25 mouse cellular contexts compared by ENCODE assay signal in the genomic region with DNA sequence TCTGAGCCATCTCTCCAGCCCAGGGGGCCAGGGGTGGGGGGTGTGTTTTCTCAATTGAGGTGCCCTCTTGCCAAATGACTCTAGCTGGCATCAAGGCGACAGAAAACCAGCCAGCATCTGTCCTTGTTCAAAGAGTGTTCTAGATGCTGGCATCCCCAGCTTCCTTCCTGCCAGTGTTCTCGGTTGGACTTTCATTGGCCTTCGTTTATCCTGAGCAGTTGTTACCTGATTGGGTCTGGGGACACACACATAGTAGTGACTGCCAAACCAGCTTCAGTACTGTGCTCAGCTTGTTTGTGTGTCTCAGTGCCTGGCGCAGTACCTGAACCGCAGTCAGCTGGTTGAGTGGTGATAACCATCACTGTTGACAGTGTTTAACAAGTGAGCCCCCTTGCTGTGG. TPM values are rescaled to one million over a fixed set of nuclear protein-coding genes. Genes with fewer than 3 reads are reported as not detected.
DNase-seq lines count a peak whose midpoint lies in the region; ATAC-seq and TF ChIP-seq lines count a peak whose summit lies in the region.
"Had no signal": no experiment of that assay in that cellular context is flagged by ENCODE, and none has a peak within 500 bp of the region (broad histone marks: within the 10 kb centered on the region; RNA-seq: fewer than 3 reads in every experiment).

No protein-coding gene starts in this region.

- DNase-seq in heart, adult 2 months = peak in 1 of 2 experiments; percentile 46
- no peak for DNase-seq in heart, postnatal 25 days (ENCODE audit: low spot score)
- peak; percentile 71 for DNase-seq in liver, adult 2 months (ENCODE audit: extremely low read depth, low read depth, low spot score)
- DNase-seq in liver, postnatal 0 days = no peak
- peak; percentile 58 to 62 for DNase-seq in heart, postnatal 10 days
- DNase-seq in frontal cortex, adult 2 months (ENCODE audit: extremely low spot score in 1 of 2, low spot score in 1 of 2) = no peak
- DNase-seq: B cell, adult 2 months; cerebellum, adult 18-20 months; cerebellum, postnatal 14 days; left cerebral cortex, postnatal 4 days; lung, adult 18-20 months had no signal

- no peaks in the 10 kb centered on the region for H3K27me3 ChIP-seq in heart, adult 2 months (ENCODE audit: control insufficient read depth, insufficient read depth, low read length)
- H3K27me3 ChIP-seq in liver, adult 2 months (ENCODE audit: control insufficient read depth, insufficient read depth, low read length) = no peaks in the 10 kb centered on the region
- H3K27me3 ChIP-seq in liver, postnatal 0 days (ENCODE audit: insufficient read depth, low read length) = peaks cover 8% of the 10 kb centered on the region
- H3K27me3 ChIP-seq in heart, embryonic 13.5 days (replicated peaks) = peaks cover 9% of the 10 kb centered on the region; the same call in 1 of the 2 replicates

- H3K4me2 ChIP-seq in liver, postnatal 0 days (ENCODE audit: low read depth, low read length) = no peak overlapping the region
- no peak overlapping the region for H3K4me2 ChIP-seq in heart, embryonic 13.5 days
- H3K4me2 ChIP-seq: embryonic facial prominence, embryonic 13.5 days; forebrain, embryonic 12.5 days; hindbrain, embryonic 14.5 days; limb, embryonic 15.5 days; midbrain, embryonic 13.5 days had no signal

- H3K4me3 ChIP-seq in heart, adult 2 months = no peak overlapping the region
- H3K4me3 ChIP-seq in liver, adult 2 months (ENCODE audit: insufficient read depth, low read depth, low read length) = no peak overlapping the region
- no peak overlapping the region for H3K4me3 ChIP-seq in liver, postnatal 0 days (ENCODE audit: low read depth, low read length)
- H3K4me3 ChIP-seq in heart, embryonic 13.5 days = no peak overlapping the region
- H3K4me3 ChIP-seq: embryonic facial prominence, embryonic 13.5 days; erythroblast, embryonic 14.5 days; forebrain, embryonic 12.5 days; limb, embryonic 15.5 days; midbrain, embryonic 13.5 days had no signal

- H3K27ac ChIP-seq in heart, adult 2 months = peak overlapping the region; percentile 86
- peak overlapping the region; percentile 17; the same call in 1 of the 2 replicates for H3K27ac ChIP-seq in liver, adult 2 months (replicated peaks; ENCODE audit: insufficient read depth, low read depth, low read length)
- H3K27ac ChIP-seq in liver, postnatal 0 days (ENCODE audit: low read depth) = no peak overlapping the region
- peak overlapping the region; percentile 85 for H3K27ac ChIP-seq in heart, embryonic 13.5 days (replicated peaks)
- H3K27ac ChIP-seq: embryonic facial prominence, embryonic 13.5 days; forebrain, embryonic 12.5 days; hindbrain, embryonic 14.5 days; limb, embryonic 15.5 days; midbrain, embryonic 13.5 days had no signal

- peak; percentile 47; the same call in 1 of the 2 replicates for TF ChIP-seq EP300 in heart, adult 2 months (IDR thresholded peaks at IDR 0.05; ENCODE audit: insufficient read depth, low read depth, low read length)
- no peak for TF ChIP-seq EP300 in liver, postnatal 0 days (IDR thresholded peaks at IDR 0.05; ENCODE audit: low read depth)

- WGBS in heart, adult 2 months = 37% methylated on average over 5 of the region's 5 CpGs
- WGBS in liver, adult 2 months = 37% methylated on average over 5 of the region's 5 CpGs
- WGBS in liver, postnatal 0 days (ENCODE audit: insufficient replicate concordance) = 74% methylated on average over 5 of the region's 5 CpGs
- WGBS in heart, embryonic 13.5 days = 70% methylated on average over 5 of the region's 5 CpGs

- H3K9me3 ChIP-seq in liver, postnatal 0 days (ENCODE audit: low read length) = no peaks in the 10 kb centered on the region
- no peaks in the 10 kb centered on the region for H3K9me3 ChIP-seq in heart, embryonic 13.5 days
- H3K9me3 ChIP-seq: embryonic facial prominence, embryonic 13.5 days; forebrain, embryonic 12.5 days; G1E; limb, embryonic 15.5 days; midbrain, embryonic 13.5 days had no signal

- TF ChIP-seq CTCF in heart, adult 2 months (IDR thresholded peaks at IDR 0.05) = no peak
- no peak for TF ChIP-seq CTCF in liver, adult 2 months (IDR thresholded peaks at IDR 0.05; ENCODE audit: low read depth, low read length)
- TF ChIP-seq CTCF in liver, postnatal 0 days (IDR thresholded peaks at IDR 0.05; ENCODE audit: low read depth) = no peak

- peaks cover 4% of the 10 kb centered on the region for H3K36me3 ChIP-seq in heart, adult 2 months (ENCODE audit: control insufficient read depth, insufficient read depth, low read length)
- no peaks in the 10 kb centered on the region for H3K36me3 ChIP-seq in liver, adult 2 months (ENCODE audit: control insufficient read depth, insufficient read depth, low read length)
- H3K36me3 ChIP-seq in liver, postnatal 0 days (replicated peaks; ENCODE audit: insufficient read depth, low read length) = no peaks in the 10 kb centered on the region
- no peaks in the 10 kb centered on the region for H3K36me3 ChIP-seq in heart, embryonic 13.5 days
- H3K36me3 ChIP-seq: embryonic facial prominence, embryonic 13.5 days; forebrain, embryonic 12.5 days; G1E; limb, embryonic 15.5 days; midbrain, embryonic 13.5 days had no signal

- no peak overlapping the region for H3K9ac ChIP-seq in heart, adult 2 months (ENCODE audit: low read depth, low read length)
- H3K9ac ChIP-seq in liver, adult 2 months (ENCODE audit: low read depth, low read length) = no peak overlapping the region
- no peak overlapping the region for H3K9ac ChIP-seq in liver, postnatal 0 days (replicated peaks)
- no peak overlapping the region for H3K9ac ChIP-seq in heart, embryonic 13.5 days
- H3K9ac ChIP-seq: embryonic facial prominence, embryonic 13.5 days; forebrain, embryonic 12.5 days; hindbrain, embryonic 14.5 days; limb, embryonic 15.5 days; midbrain, embryonic 13.5 days had no signal

- intact Hi-C loops in heart, adult 2 months (cut with DNase I) = no loop called here
- intact Hi-C loops in heart, postnatal 25 days (cut with DNase I) = no loop called here
- intact Hi-C loops in heart, postnatal 10 days (cut with DNase I) = no loop called here

- no peaks in the 10 kb centered on the region; the same call in 1 of the 2 replicates for H3K79me2 ChIP-seq in heart, adult 2 months (replicated peaks; ENCODE audit: control insufficient read depth, insufficient read depth, low read length)
- H3K79me2 ChIP-seq in liver, adult 2 months (ENCODE audit: control insufficient read depth, insufficient read depth, low read length) = no peaks in the 10 kb centered on the region

- peaks cover 6% of the 10 kb centered on the region for H3K4me1 ChIP-seq in heart, adult 2 months (ENCODE audit: control insufficient read depth, insufficient read depth, low read length)
- peaks cover 2% of the 10 kb centered on the region for H3K4me1 ChIP-seq in liver, adult 2 months (ENCODE audit: control insufficient read depth, insufficient read depth, low read length)
- no peaks in the 10 kb centered on the region for H3K4me1 ChIP-seq in liver, postnatal 0 days (ENCODE audit: insufficient read depth)
- H3K4me1 ChIP-seq in heart, embryonic 13.5 days = peaks cover 42% of the 10 kb centered on the region
- H3K4me1 ChIP-seq: embryonic facial prominence, embryonic 13.5 days; forebrain, embryonic 12.5 days; midbrain, embryonic 13.5 days had no signal

- ATAC-seq in liver, postnatal 0 days = no peak
- no peak for ATAC-seq in heart, embryonic 13.5 days (ENCODE audit: extremely low read depth, insufficient number of reproducible peaks, low FRiP score, low TSS enrichment)
- ATAC-seq: midbrain, embryonic 13.5 days; Patski had no signal

- TF ChIP-seq POLR2A in heart, adult 2 months (IDR thresholded peaks at IDR 0.05; ENCODE audit: insufficient read depth, low read depth, low read length) = no peak
- no peak for TF ChIP-seq POLR2A in liver, adult 2 months (IDR thresholded peaks at IDR 0.05; ENCODE audit: extremely low read depth, insufficient read depth, low read length)

RNA-seq across cellular contexts. Expression of gene Cxcl10, which starts 37.4 kb away (rescaled TPM):
- total RNA-seq in heart, adult 2 months (2021) = under 1 TPM in 1 of 2 experiments, not detected in 1; 0.34 TPM
- polyA plus RNA-seq in heart, adult 2 months (2012; rRNA removed) = 1.0 and 3.6 TPM in 2 replicates
- total RNA-seq in heart, postnatal 25 days (2021) = not detected
- total RNA-seq in liver, adult 2 months (2014; rRNA removed) = 1.5 and 2.8 TPM in 2 replicates
- polyA plus RNA-seq in liver, adult 2 months (2012; rRNA removed) = 6.7 and 13.2 TPM in 2 replicates
- polyA plus RNA-seq in liver, postnatal 0 days (2015; fragmentation: Nextera tagmentation; extraction: Ambion mirVana) = 7.5 and 8.0 TPM in 2 replicates
- 1.6 and 2.0 TPM in 2 replicates for polyA plus RNA-seq in heart, embryonic 13.5 days (2015; fragmentation: Nextera tagmentation; extraction: Ambion mirVana)
- total RNA-seq in heart, postnatal 10 days (2021) = 1 to 10 TPM in 1 of 2 experiments, under 1 TPM in 1; 0.40 to 1.0 TPM
- polyA plus RNA-seq in frontal cortex, adult 2 months (2012; rRNA removed) = 1.4 and 1.9 TPM in 2 replicates
- total RNA-seq: layer of hippocampus, postnatal 10 days; left cerebral cortex, postnatal 4 days had no signal
- polyA plus RNA-seq: erythroblast, embryonic 14.5 days; G1E had no signal

RNA-seq across cellular contexts. Expression of gene Nup54, which starts 48.9 kb away (rescaled TPM):
- 10 to 100 TPM; 14.5 to 20.9 TPM for total RNA-seq in heart, adult 2 months (2021)
- 11.1 and 19.9 TPM in 2 replicates for polyA plus RNA-seq in heart, adult 2 months (2012; rRNA removed)
- 10 to 100 TPM; 16.5 to 17.0 TPM for total RNA-seq in heart, postnatal 25 days (2021)
- total RNA-seq in liver, adult 2 months (2014; rRNA removed) = 20.0 and 21.9 TPM in 2 replicates
- 13.4 and 13.7 TPM in 2 replicates for polyA plus RNA-seq in liver, adult 2 months (2012; rRNA removed)
- polyA plus RNA-seq in liver, postnatal 0 days (2015; fragmentation: Nextera tagmentation; extraction: Ambion mirVana) = 14.4 and 15.2 TPM in 2 replicates
- 35.8 and 39.4 TPM in 2 replicates for polyA plus RNA-seq in heart, embryonic 13.5 days (2015; fragmentation: Nextera tagmentation; extraction: Ambion mirVana)
- total RNA-seq in heart, postnatal 10 days (2021) = 10 to 100 TPM; 20.7 to 27.0 TPM
- 27.7 and 29.2 TPM in 2 replicates for polyA plus RNA-seq in frontal cortex, adult 2 months (2012; rRNA removed)

RNA-seq across cellular contexts. Expression of gene Art3, which starts 54.5 kb away (rescaled TPM):
- total RNA-seq in heart, adult 2 months (2021) = 100 to 1,000 TPM; 622 to 797 TPM
- polyA plus RNA-seq in heart, adult 2 months (2012; rRNA removed) = 268 and 420 TPM in 2 replicates
- total RNA-seq in heart, postnatal 25 days (2021) = 100 to 1,000 TPM; 689 to 788 TPM
- 8.5 and 8.6 TPM in 2 replicates for total RNA-seq in liver, adult 2 months (2014; rRNA removed)
- polyA plus RNA-seq in liver, adult 2 months (2012; rRNA removed) = 1.7 and 1.8 TPM in 2 replicates
- polyA plus RNA-seq in liver, postnatal 0 days (2015; fragmentation: Nextera tagmentation; extraction: Ambion mirVana) = 2.3 and 4.0 TPM in 2 replicates
- polyA plus RNA-seq in heart, embryonic 13.5 days (2015; fragmentation: Nextera tagmentation; extraction: Ambion mirVana) = 35.4 and 36.2 TPM in 2 replicates
- 100 to 1,000 TPM; 369 to 606 TPM for total RNA-seq in heart, postnatal 10 days (2021)
- polyA plus RNA-seq in frontal cortex, adult 2 months (2012; rRNA removed) = 17.5 and 18.0 TPM in 2 replicates
- total RNA-seq: neutrophil, adult 5-6 weeks had no signal
- polyA plus RNA-seq: erythroblast, embryonic 14.5 days; G1E; Patski had no signal

RNA-seq across cellular contexts. Expression of gene Cxcl9, which starts 58.2 kb away (rescaled TPM):
- 1 to 10 TPM; 2.8 to 3.0 TPM for total RNA-seq in heart, adult 2 months (2021)
- 12.2 and 21.0 TPM in 2 replicates for polyA plus RNA-seq in heart, adult 2 months (2012; rRNA removed)
- total RNA-seq in heart, postnatal 25 days (2021) = 1 to 10 TPM; 1.7 to 2.6 TPM
- 5.3 and 11.9 TPM in 2 replicates for total RNA-seq in liver, adult 2 months (2014; rRNA removed)
- polyA plus RNA-seq in liver, adult 2 months (2012; rRNA removed) = 28.2 and 28.8 TPM in 2 replicates
- 0.20 and 0.35 TPM in 2 replicates for polyA plus RNA-seq in liver, postnatal 0 days (2015; fragmentation: Nextera tagmentation; extraction: Ambion mirVana)
- polyA plus RNA-seq in heart, embryonic 13.5 days (2015; fragmentation: Nextera tagmentation; extraction: Ambion mirVana) = 0.05 TPM in 1 of 2 replicates, not detected in the other
- under 1 TPM; 0.64 to 0.81 TPM for total RNA-seq in heart, postnatal 10 days (2021)
- polyA plus RNA-seq in frontal cortex, adult 2 months (2012; rRNA removed) = 0.15 and 0.22 TPM in 2 replicates
- total RNA-seq: CH12.LX; G1E; layer of hippocampus, postnatal 10 days; left cerebral cortex, postnatal 4 days; monocyte, adult 5-6 weeks had no signal
- polyA plus RNA-seq: embryonic facial prominence, embryonic 13.5 days; erythroblast, embryonic 14.5 days; forebrain, embryonic 12.5 days; G1E; hindbrain, embryonic 14.5 days; intestine, embryonic 14.5 days; midbrain, embryonic 13.5 days had no signal

Comparison
In these comparisons a context has a peak if more than half of its experiments do, and no peak if none do; other contexts are left out.
1. DNase-seq: peak in liver, adult 2 months (single experiment) and heart, postnatal 10 days (2 of 2); none in heart, postnatal 25 days (single experiment), liver, postnatal 0 days (single experiment) and frontal cortex, adult 2 months (0 of 2).